Mouse (Mus musculus) inflammation-experienced regulatory T-cells, adult 6 months (primary cell): ENCODE data around the gene Chn1. TPM values are rescaled to one million over a fixed set of nuclear protein-coding genes. Genes with fewer than 3 reads are reported as not detected.

Experiments used
- ATAC-seq: one replicate; pipeline ENCODE4 v1.8.0; 2017
- polyA plus RNA-seq, 3 experiments: library from polyadenylated mRNA; unstranded; fragments of 100-300 nt; shearing (Covaris generic); gene quantifications; one replicate each; pipeline ENCODE4 v1.2.1; 2017

Chn1 gene
- polyA plus RNA-seq, 3 experiments from 2014 or later: 0.57 to 4.3 (median 2.3) TPM

GRCm38 (mm10) chr2:73588951-73589350 is 186.2 kb downstream of the Chn1 start:
- ATAC-seq: no peak

GRCm38 (mm10) chr2:73587109-73587506 is 188.0 kb downstream of the Chn1 start:
- ATAC-seq: no peak

GRCm38 (mm10) chr2:73586392-73587108 is 188.6 kb downstream of the Chn1 start:
- no peak for ATAC-seq

- no peak for ATAC-seq
Observed at GRCm38 (mm10) chr2:73585347-73585831, 189.8 kb downstream of the Chn1 start.

GRCm38 (mm10) chr2:73584645-73585346 is 190.3 kb downstream of the Chn1 start:
- ATAC-seq: peak; percentile 65

GRCm38 (mm10) chr2:73580720-73581119 is 194.4 kb downstream of the Chn1 start:
- ATAC-seq: no peak

- no peak for ATAC-seq
Observed at GRCm38 (mm10) chr2:73580166-73580565, 195.0 kb downstream of the Chn1 start, which contains the start of gene Chrna1. TSS of gene Chrna1 (minus strand) at chr2:73580338.

GRCm38 (mm10) chr2:73579168-73579567 is 196.0 kb downstream of the Chn1 start:
- ATAC-seq: no peak

- no peak for ATAC-seq
Observed at GRCm38 (mm10) chr2:73574418-73574817, 200.7 kb downstream of the Chn1 start.

- ATAC-seq: no peak
Observed at GRCm38 (mm10) chr2:73573556-73573955, 201.6 kb downstream of the Chn1 start.

GRCm38 (mm10) chr2:73572539-73573372 is 202.4 kb downstream of the Chn1 start:
- ATAC-seq: peak; percentile 60

- ATAC-seq: no peak
Observed at GRCm38 (mm10) chr2:73571901-73572300, 203.2 kb downstream of the Chn1 start.

- no peak for ATAC-seq
Observed at GRCm38 (mm10) chr2:73571304-73571703, 203.8 kb downstream of the Chn1 start.

- ATAC-seq: peak; percentile 93
Observed at GRCm38 (mm10) chr2:73566989-73567605, 208.0 kb downstream of the Chn1 start.

- no peak for ATAC-seq
Observed at GRCm38 (mm10) chr2:73566162-73566561, 209.0 kb downstream of the Chn1 start.

GRCm38 (mm10) chr2:73563690-73564089 is 211.5 kb downstream of the Chn1 start:
- ATAC-seq: no peak

- ATAC-seq: no peak
Observed at GRCm38 (mm10) chr2:73562656-73563055, 212.5 kb downstream of the Chn1 start.

- ATAC-seq: peak; percentile 70
Observed at GRCm38 (mm10) chr2:73561665-73562063, 213.5 kb downstream of the Chn1 start.

- ATAC-seq: no peak
Observed at GRCm38 (mm10) chr2:73560899-73561664, 214.1 kb downstream of the Chn1 start.
